Mouse (Mus musculus) telencephalon, adult 2 months (tissue): ENCODE results near the gene Eml6.
"Not testable (repeated sequence)": the region's sequence is repeated elsewhere in the genome, so short reads cannot be mapped to it uniquely, and the experiment has no call there.

Experiments used
- DNase-seq: peaks from one replicate; pipeline ENCODE4 v3.0.0-alpha.2; 2011; ENCODE audit warnings: low read depth, low spot score

The Eml6 gene

GRCm38 (mm10) chr11:29788921-29789638 is 236.8 kb downstream of the Eml6 start:
- DNase-seq = peak; percentile 97

DNA sequence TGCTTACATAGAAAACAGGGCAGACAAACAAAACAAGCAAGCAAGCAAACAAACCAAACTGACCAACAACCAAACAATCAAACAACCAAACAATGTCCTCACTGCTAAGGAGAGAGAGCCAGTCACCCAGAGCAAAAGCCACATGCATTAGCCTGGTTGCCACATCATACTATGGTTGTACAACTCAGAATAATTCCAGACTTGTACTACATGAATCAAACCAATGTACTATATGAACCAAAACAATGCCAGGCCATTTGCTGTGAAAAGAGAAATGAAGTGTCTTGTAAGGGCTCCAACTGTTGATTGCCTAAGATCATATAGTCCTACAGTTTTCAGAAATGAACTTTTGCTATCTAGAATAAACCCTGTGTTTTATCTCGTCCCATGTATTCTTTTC is 237.3 kb downstream of the Eml6 start:
- no peak for DNase-seq

GRCm38 (mm10) chr11:29787473-29787872 is 238.4 kb downstream of the Eml6 start:
- no peak for DNase-seq

DNA sequence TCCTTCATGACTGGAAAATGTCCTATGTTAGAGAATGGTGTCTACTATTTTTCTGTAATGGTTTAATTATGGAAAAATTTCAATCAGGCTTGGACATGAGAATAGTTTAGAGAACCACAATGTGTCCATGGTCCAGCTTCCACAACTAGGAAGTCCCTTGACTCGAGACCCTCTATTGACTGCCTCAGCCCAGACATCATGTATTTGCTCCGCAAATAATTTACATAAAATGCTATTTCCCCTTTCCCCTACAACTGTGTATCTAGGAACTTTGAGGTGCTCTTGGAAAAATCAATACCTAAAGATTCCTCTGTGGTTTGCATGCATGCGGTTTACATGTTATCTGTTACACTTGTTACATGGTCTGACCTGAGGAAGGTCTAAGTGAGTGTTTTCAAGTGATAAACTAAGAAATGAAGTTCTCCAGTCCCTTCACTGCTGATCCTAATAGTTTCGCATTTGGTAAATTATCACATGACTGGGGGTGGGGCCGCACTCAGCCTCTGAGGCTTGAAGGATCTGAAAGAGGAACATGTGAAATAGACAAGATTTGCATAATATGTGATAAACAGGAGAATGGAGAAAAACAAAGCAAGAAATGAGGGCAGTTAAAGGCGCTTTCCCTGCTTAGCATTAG is 239.1 kb downstream of the Eml6 start:
- no peak for DNase-seq

- no peak for DNase-seq
Measured at GRCm38 (mm10) chr11:29779409-29780026, 246.3 kb downstream of the Eml6 start.

GRCm38 (mm10) chr11:29778936-29779335 is 246.9 kb downstream of the Eml6 start:
- no peak for DNase-seq

DNA sequence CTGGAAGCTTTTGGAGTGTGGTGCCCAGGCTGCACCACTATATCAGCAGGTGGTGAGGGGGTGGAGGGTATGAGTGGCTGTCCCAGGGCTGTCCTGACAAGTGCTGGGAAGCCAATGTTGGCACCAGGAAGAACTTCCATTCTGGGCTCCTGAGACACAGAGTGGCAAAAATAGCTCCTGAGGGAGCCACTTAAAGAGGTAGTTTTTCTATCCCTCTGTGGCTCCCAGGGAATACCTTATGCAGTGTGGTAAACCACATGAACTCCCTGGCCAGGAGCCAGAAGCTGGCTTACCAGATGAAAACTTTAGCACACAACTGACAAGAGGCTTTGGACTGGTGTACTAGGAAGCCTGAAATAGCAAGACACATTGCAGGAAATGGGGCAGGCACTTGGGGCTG is 247.9 kb downstream of the Eml6 start:
- DNase-seq = peak; percentile 90

DNA sequence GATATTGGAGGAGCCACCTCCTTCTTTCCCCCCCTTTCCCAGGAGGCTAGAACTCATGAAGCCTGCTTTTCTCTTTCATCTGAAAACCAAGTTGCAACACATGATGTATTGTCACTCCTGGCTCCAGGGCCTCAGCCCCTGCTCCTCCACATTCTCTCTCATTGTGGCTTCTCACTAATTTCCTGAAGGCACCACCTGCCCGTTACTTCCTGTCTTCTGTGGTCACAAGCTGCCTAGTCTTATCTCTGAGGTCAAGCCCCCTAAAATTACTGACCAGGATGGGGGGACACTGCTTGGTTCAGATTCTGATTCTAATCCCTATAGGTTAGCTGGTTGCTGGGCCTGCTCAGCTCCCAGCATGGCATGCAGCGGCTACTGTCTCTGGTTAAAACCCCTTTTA is 251.1 kb downstream of the Eml6 start:
- DNase-seq = no peak

GRCm38 (mm10) chr11:29774296-29774695 is 251.5 kb downstream of the Eml6 start:
- DNase-seq = no peak

- DNase-seq = no peak
Measured at GRCm38 (mm10) chr11:29772279-29772678, 253.6 kb downstream of the Eml6 start.

DNA sequence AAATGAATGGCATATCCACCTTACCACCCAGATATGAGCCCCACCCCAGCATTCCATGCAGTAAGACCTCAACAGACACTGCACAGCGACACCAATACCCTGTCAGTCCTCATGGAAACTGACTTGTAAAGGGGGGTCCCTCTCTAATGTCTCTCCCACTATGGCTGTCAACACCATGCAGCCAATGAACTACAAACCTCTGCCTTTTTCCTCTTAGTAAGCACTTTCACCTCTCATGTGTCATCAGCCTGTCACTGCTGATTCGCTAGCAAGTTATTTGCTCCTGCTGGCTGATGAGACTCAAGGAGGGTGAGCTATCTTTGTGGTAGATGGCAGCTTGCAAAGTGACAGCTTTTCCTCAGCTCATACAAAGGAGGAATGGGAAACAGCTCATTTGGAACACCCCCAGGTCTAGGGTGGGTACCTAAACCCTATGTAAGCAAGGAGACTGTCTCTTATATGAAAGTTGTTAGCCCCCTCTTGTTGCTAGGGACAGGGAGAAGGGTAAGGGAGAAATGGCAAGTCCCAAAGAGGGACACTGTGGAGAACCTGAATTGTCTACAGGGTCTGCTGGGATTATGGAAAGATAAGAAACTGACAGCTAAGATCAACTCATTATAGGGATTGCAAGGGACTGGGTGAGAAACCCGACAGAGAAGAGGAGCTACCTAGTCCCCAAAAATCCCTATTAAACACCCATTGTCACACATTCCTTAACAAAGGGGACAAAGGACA is 255.0 kb downstream of the Eml6 start:
- no peak for DNase-seq

GRCm38 (mm10) chr11:29768523-29768922 is 257.3 kb downstream of the Eml6 start:
- DNase-seq = no peak

GRCm38 (mm10) chr11:29766313-29766982 is 259.4 kb downstream of the Eml6 start:
- peak; percentile 90 for DNase-seq

DNA sequence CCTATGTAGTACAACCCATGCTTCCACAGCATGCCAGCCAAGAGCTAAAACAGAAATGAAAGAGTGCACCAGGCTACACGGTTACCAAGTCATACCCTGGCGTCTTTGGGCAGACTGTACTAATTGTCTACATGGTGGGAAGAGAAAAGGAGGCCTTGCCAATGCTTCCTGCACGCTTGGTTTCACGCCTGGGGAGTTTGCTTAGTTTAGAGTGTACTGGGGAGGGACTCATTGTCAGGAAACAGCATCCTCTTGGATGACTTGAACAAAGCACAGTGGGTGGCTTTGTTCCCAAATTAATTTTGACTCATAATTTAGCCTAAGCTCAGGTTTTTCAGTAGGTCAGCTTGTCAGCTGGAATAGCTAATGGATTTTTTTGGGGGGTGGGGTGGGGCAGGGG is 260.8 kb downstream of the Eml6 start:
- no peak for DNase-seq

DNA sequence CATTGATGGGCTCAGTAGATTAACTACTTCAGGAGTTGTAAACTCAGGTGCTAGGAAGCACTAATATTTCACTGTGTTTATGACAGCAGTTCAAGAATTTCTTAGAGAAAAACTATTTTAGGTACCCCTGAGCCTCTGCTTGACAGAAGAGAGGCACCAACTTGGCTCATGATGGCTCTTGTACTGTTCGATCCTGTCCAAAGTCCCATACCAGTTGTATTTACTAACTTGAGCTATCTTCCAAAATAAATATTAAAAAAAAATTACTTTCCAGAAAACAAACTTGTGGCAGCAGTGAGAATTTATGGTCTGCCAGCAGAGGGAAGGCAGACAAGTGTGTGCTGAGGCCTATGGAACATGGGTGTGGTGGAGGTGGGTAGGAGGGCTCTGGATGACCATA is 263.1 kb downstream of the Eml6 start:
- DNase-seq = no peak

- no peak for DNase-seq
Measured at GRCm38 (mm10) chr11:29761387-29761786, 264.4 kb downstream of the Eml6 start.

DNA sequence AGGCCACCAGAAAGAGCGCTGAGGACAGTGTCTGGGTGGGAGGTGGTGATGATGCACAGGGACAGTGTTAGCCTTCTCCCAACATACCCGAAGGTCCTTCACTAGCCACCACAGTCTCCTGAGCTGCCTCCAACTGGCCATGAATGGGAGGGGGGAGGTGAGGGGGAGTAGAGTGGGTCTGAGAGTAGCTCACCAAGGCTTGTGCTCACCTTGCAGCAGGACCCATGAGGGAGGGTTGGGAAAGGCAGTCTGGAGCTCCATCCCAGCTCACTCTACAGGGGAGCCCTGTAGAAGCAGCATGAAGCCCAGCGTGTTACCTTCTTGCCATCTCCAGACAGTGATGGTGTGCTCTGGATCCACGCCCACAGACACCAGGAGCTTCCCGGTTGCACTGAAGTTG is 267.2 kb downstream of the Eml6 start:
- DNase-seq = no peak

- DNase-seq = not testable (repeated sequence)
Measured at GRCm38 (mm10) chr11:29756007-29756406, 269.8 kb downstream of the Eml6 start.

DNA sequence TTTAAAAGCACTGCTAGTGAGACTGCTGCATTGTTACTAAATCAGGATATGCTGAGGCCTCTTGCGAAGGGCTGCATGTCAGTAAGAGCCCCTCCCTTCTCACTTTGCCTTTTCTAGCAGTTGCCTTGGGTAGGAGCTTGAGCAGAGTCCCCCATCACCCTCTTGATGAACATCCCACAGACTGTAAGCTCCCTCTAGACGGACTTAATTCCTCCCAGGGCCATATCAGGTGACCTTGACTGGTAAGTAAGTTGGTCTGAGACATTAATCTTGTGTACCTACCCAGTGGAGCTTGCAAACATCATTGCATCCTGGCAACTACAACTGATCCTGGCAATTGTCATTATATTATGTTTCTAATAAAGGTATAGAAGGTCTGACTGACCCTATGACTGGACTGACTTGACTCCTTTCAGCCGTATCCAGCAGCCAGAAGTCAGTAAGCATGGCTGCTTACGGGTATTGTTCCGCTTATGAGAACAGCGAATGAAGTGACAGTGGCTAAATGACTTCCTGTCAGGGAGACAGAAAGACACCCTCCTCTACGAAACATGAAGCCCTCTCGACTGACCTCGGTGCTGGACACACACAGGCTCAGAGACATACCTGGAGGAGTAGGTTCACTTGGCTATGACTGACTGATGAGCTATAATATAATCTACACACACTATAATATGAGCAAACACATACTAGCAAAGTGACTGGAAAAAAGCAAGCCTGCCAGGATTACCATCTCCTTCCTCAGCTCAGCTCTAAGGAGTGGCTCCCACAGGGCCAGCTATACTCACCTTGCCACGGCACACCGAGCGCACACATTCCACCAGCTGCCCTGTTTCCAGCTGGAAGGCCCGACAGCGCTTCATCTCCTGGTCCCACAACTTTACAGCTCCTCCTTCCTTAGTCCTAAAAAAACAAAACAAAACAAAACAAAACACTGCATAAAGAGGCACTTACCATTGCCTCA is 273.9 kb downstream of the Eml6 start:
- no peak for DNase-seq

- no peak for DNase-seq
Measured at GRCm38 (mm10) chr11:29751013-29751412, 274.8 kb downstream of the Eml6 start.

DNA sequence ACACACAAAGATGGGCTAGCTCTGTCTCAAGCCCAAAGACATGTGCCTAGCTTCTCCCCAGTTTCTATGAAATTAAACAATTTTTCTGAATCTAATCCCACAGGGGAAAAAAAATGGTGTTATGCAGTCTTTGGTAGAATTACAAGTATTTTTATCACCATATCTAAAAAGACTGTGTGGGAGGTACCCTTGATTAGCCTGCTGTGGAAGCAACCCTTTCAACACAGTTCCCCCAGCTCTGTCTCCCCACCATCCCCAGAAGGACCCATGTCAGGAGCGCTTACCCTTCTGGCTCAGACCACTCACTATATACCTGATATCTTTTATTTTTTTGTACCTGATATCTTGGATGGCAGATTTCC is 276.4 kb downstream of the Eml6 start:
- peak; percentile 54 for DNase-seq
